Mouse (Mus musculus) large intestine, adult 2 months (tissue): Measurements from ENCODE around the gene Cst6. TPM values are rescaled to one million over a fixed set of nuclear protein-coding genes. Genes with fewer than 3 reads are reported as not detected.
"Not testable (repeated sequence)": the region's sequence is repeated elsewhere in the genome, so short reads cannot be mapped to it uniquely, and the experiment has no call there.

ENCODE experiments used
- DNase-seq: peaks from one replicate; pipeline ENCODE4 v3.0.0-alpha.2; 2012; ENCODE audit warnings: low read depth, low spot score
- WGBS: fragments of 180-500 bp; shearing (Covaris S2); methylation state at CpG from one replicate; pipeline ENCODE4 v1.1.7; 2018; 5-methylcytosine and 5-hydroxymethylcytosine counted together
- polyA plus RNA-seq: library from polyadenylated mRNA; depleted of rRNA; stranded (reverse); fragments of >200 nt; gene quantifications from 2 replicates; pipeline ENCODE4 v1.2.3, GENCODE M21; 2012; rRNA removed

Gene Cst6
- 287 and 392 TPM in 2 replicates for polyA plus RNA-seq

DNA sequence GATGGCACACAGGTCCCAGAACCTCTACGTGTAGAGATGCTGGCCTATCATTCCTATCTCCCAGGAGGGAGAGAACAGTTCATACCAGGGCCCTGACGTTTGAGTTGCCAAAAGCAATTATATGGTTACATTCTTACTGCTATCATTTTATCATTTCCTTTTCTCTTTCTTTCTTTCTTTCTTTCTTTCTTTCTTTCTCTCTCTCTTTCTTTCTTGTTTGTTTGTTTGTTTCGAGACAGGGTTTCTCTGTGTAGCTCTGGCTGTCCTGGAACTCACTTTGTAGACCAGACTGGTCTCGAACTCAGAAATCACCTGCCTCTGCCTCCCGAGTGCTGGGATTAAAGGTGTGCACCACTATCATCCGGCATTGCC is at the start of gene Cst6:
Gene Cst6, minus strand, starts transcription at position 73 of the 372 bp plus-strand sequence.
- DNase-seq, result not testable (repeated sequence)
- 58% methylated on average over 6 of the region's 6 CpGs for WGBS

DNA sequence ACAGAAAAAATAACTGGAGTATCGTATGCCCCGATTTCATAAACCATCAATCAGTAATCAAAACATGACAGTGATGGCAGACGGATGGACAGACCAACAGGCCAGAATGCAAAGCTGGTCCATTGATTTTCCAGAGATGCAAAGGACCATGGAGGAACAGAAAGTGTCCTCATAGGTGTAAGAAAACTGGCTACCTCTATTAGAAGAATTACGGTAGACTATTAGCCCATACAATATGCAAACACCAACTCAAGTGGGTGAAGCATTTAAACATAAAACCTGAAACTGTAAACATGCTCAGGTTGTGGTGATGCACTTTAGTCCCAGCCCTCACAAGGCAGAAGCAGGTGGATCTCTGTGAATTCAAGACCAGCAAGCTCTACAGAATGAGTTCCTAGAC is 46.0 kb upstream of the Cst6 start:
- no peak for DNase-seq

DNA sequence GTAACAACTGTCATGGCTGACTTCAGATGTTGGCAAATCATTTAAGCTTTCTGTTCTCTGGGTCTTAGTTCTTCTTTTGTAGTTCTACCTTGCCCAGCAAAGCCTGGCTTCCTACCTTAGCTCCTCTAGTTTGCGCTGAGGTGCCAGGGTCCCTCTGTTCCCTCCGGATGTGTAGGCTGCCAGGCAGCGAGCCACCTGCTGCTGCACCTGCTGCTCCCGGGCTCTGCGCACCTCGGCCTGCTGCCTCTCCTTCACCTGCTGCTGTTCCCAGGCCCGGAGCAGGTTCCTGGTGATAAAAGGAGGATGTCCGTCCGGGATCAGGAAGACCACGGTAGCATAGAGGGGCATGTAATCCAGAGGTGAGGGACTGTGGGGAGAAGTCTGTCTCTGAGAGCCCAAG is 44.8 kb upstream of the Cst6 start:
- no peak for DNase-seq
- WGBS, result 32% methylated on average over 10 of the region's 10 CpGs

More for the DNA sequence above, 46.0 kb upstream of the Cst6 start:
- WGBS, result 76% methylated on average over 4 of the region's 4 CpGs

DNA sequence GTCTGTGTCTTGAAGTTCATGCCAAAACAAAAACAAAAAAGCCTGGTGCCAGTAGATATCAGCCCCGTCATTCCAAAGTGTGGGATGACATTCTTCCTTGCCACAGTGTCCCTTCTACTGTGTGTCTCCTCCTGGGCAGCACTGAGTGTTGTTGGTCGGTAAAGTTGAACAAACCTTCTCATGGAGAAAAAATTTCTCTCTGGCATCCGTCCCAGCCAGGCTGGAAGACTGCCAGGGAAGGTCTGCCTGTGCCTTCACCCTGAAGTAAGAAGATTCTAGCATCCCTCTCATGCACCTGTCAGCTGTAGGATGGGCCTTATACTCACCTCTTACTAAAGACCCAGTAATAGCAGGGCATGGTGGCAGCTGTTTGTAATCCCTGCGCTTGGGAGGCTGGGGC is 43.5 kb upstream of the Cst6 start:
- 19% methylated on average over 4 of the region's 4 CpGs for WGBS
- DNase-seq, result no peak

DNA sequence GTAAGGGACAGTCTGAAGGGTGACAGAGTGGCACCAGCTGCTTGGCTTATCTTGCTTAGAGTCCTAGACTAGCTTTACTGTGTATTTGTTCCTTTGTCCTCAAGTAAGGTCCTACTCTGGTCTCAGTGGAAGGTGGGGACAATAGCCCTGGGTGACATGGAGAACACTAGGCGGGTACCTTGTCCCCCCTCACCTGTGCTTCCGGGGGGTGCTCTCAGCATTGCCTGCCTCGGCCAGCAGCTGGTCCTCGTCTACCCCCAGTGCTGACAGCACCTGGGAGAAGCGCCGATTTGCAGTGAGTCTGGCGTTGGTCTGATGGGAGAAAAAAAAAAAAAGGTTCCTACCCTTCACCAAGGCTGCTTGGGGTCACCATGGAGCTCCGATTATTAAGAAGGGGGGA is 41.0 kb upstream of the Cst6 start:
- 72% methylated on average over 8 of the region's 8 CpGs for WGBS
- no peak for DNase-seq

DNA sequence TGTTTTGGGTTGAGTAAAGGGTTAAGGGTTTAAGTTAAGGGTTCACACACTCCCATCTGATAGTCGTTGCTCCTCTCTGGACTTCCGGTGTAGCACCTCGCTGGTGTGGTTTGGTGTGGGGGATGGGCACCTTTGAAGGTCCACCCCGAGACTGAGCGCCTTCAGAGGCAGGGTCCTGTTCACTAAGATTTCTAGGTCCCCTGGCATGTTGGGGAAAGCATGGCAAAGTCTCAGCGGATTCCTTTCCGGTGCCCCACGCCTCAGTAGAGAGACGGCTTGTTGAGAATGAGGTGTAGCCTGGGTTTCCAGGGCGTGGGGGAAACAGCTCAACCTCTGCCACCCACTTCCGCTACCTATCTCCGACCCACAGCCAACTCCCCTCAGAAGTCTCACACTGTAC is 40.3 kb upstream of the Cst6 start:
- DNase-seq, result peak; percentile 35
- WGBS, result 8% methylated on average over 12 of the region's 12 CpGs

DNA sequence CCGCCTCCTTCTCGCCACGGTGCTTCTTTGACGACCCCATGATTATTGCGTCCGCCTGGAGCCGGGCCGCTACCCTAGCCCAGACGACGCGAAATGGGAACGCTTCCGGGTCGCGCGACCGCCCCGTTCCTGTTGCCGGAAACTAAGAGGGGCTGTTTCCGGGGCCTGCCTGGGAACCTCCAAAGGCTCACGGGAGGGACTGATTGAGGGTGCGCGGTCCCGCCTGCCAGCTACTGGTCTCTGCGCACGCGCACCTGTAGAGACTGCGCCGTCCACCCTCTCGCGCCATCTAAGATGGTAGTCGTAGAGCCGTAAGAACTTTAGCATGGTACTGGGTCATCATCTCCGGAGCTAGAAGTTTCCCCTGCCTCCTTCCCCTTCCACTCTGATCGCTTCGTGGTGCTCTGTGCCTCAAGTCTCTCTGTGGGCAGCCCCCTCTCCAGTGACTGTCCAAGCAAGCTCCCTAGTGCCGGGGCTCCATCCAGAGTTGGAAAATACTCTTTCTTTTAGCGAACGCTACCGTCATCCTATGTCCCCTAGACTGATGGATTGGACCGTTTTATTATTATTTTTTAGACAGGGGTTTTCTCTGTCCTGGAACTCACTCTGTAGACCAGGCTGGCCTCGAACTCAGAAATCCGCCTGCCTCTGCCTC is 39.3 kb upstream of the Cst6 start, which contains the start of gene Sart1:
Gene Sart1, minus strand, starts transcription at position 116 of the 655 bp plus-strand sequence.
- DNase-seq, result peak; percentile 83
- WGBS, result under 1% methylated on average over 43 of the region's 43 CpGs

DNA sequence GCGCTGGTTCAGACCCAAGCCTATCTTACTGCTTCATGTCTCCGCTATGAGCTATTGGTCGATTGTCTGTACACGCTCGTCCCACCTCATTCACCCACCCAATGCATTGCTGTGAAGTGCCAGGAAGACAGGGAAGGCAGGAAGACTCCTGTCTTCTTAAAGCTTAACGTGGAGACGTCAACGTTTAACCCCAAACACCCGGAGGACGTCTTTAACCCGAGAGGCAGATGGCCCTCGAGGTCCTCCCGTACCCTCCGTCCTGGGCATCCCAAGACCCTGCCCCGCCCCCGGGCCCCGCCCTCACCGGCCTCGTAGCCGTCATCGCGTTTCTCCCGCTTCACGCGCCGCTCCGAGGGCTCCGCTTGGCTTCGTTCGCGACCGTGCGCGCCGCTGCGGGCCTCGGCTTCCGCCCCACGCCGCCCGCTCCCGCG is 38.7 kb upstream of the Cst6 start:
- no peak for DNase-seq
- WGBS, result under 1% methylated on average over 42 of the region's 43 CpGs

DNA sequence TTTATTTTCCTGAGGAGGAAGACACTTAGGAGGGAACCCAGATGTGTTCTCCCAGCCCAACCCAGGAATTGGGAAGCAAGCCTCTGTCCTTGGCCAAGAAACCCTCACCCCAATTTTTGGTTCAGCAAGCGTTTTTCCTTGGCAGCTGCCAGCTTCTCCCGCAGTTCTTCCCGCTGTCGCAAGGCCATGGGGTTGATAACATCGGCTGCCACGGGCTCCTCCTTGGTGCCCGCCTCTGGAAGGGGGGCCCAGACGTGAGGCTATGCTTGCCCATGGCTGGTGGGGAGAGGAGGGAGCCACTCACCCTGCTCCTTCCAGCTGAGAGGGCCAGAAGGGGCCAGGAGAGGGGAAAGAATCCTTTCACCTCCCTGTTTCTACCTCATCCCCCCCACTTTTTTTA is 35.3 kb upstream of the Cst6 start:
- no peak for DNase-seq
- WGBS, result 92% methylated on average over 8 of the region's 8 CpGs

DNA sequence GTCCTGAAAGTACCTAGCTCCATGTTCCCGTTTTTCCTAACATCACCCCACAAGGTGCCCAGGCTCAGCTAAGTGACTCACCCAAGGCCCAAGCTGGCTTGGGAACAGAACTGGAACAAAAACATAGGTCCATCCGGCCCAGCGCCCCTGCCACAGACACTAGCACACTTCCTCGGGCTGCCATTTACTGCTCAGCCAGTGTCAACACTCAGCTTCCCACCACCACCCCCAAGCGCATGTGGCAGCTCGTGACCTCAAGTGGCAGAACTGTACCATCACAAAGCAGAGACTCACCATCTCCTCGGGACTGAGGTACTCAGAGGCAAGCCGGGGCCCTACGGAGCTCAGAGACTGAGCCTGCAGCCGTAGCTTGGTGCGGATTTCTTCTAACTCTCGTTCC is 34.0 kb upstream of the Cst6 start:
- DNase-seq, result no peak
- 96% methylated on average over 12 of the region's 12 CpGs for WGBS

DNA sequence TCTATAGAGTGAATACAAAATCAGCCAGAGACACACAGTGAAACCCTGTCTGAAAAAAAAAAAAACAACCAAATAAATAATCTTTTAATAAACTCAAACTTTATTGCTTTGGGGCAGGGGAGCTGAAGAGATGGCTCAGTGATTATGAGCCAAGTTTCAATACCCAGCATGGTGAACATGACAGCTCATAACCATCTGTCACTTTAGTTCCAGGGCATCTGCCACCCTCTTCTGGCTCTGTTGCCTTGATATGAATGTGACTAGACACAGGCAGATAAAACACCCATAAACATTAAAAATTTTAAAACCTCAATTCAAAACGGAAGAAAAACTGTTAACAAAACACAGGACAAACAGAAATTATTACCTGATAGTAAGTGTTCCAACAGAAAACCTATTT is 28.1 kb upstream of the Cst6 start:
- no peak for DNase-seq
- 86% methylated on average over 1 of the region's 1 CpGs for WGBS

DNA sequence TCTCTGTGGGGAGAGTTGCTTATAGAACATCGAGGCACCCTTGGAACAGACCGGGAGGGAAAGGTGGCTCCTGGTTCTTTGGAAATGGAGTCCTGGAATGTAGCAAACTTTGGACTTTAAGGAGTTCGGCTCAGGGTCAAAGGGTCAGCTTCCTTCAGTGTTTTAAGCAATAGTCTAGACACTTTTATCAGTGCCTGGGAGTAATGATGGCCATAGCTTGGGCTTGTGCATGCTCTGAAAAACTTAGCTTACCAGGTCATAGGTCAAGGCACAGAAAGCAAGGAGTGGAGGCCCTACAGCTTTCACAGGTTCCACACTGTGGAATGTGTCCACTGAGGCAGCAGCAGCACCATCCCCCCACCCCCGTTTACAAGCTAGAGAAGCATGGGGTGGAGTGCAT is 25.4 kb upstream of the Cst6 start:
- WGBS, result 53% methylated on average over 4 of the region's 4 CpGs
- no peak for DNase-seq

DNA sequence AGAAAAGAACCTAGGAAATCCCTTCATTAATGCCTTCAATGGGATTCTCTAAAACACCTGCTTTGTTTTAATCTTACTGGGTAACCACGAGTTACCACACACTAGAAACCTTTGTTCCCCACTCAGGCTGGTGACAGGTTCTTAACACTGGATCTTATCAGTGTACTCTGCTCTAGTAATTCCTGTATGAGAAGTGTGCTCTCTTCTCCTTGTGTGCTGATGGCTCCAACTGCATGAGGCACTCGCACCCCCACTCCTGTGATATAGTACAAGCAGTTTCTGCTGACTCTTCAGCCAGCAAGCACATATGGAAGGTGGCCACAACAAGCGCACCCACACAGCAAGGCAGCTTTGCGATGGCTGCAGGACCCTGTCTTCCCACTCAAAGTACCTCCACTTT is 24.8 kb upstream of the Cst6 start:
- 80% methylated on average over 4 of the region's 4 CpGs for WGBS
- DNase-seq, result no peak

DNA sequence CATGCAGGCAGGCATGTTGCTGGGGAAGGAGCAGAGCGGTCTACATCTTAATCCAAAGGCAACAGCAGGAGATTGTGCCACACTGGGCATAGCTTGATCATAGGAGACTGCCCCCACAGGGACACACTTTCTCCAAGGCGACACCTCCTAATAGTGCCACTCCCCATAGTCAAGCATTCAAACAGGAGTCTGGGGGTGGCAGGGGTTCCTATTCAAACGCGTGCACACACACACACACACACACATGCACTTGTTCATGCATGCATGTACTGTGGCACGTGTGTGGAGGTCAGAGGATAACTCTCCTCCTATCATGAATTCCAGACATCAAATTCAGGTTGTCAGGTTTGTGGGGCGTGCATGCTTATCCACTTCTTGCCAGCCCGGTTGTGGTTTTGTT is 23.4 kb upstream of the Cst6 start:
- 93% methylated on average over 7 of the region's 7 CpGs for WGBS
- DNase-seq, result no peak

DNA sequence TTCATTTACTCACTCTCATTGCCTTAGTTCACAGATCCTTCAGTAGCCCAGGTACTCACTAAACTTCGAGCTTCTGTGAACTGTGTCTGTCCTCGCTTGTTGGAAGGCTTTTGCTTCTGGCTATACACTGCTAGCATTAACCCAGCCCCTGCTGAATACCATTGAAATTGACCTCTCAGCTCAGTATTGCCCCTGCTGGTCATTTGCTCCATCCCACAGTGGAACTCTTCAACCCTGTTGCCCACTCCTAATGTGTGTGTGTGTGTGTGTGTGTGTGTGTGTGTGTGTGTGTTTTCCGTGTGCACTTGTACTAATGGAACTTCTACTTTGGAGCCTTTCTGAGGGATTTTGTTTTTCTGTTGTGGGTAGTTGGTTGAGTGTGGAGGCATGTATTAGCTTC is 21.6 kb upstream of the Cst6 start:
- WGBS, result 83% methylated on average over 3 of the region's 3 CpGs
- DNase-seq, result no peak

DNA sequence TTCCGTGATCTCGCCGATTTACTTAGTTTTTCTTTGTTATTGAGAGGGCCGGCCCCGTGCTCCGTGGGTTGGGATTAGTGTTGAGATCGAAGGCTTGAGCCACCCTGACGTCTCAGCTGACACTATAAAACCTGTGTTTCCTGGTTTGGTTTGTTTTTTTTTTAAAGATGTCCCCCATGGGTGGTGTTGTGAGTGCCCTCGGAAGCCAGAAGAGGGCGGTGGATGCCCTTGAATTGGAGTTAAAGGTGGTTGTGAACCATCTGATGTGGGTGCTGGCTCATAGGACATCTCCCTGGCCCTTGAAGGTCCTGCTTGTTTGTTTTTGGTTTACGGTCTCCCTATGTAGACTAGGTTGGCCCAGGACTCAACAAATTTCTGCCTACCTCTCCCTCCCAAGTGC is 18.1 kb upstream of the Cst6 start:
- WGBS, result 3% methylated on average over 11 of the region's 11 CpGs

DNA sequence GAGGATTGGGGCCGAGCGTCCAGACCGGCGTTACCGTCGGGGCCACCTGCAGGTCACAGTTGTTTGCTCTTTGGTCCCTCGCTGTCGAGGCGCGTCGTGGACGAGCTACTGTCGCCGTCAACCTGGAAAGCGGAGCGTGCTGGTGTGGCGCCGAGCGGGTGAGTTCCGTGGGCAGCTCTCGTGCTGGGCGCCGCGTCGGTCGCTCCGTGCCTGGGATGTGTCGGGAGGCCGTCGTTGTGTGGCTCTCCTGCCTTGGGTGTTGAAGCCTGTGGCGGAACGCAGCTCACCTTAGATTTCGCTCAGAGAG is 17.6 kb upstream of the Cst6 start, which contains the start of gene Banf1:
Gene Banf1, minus strand, starts transcription at position 116 of the 307 bp plus-strand sequence.
- no peak for DNase-seq
- WGBS, result under 1% methylated on average over 33 of the region's 33 CpGs

More for the DNA sequence above, 18.1 kb upstream of the Cst6 start:
- no peak for DNase-seq

DNA sequence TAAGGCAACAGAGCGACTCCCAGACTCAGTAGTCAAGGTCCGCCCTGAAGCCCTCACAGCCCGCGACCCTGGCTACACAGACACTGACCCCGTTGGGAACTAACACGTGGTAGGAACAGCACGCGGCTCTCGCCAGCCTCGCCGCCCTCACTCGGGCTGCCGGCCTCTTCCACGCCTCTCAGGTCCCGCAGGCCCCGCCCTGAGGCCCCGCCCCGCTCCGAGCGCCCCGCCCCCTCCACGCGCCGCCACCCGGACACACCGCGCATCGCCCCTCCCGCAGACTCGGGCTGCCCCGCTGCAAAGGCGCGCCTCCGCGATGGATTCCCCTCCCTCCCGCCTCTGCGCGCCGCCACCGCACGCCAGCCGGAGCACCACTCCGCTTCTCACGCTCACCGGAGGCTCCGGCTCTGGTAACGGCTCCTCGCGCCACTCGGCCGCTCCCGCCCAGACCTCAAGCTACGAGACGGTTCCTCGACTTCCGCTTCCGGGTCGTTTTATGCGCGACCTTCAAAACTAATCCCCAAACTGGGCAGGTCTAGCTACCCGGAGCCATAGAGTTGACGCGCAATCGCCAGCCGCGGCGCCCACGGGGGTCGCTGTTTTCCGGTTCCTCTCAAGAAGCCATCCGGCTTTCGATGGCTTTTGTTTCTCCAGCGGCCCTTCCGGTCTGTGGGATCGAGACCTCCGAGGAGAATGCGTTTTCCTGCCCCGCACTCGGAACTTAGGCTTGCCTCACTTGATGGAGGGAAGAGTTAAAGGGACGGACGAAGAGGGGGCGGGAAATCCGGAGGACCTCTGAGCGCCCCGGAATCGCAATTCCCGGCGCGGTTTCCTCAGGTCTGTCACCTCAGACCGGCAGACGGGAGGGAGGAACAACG is 17.0 kb upstream of the Cst6 start, which contains the start of gene Eif1ad:
Gene Eif1ad, plus strand, starts transcription at position 567 of the 878 bp plus-strand sequence.
- under 1% methylated on average over 89 of the region's 92 CpGs for WGBS
- DNase-seq, result peak; percentile 86

DNA sequence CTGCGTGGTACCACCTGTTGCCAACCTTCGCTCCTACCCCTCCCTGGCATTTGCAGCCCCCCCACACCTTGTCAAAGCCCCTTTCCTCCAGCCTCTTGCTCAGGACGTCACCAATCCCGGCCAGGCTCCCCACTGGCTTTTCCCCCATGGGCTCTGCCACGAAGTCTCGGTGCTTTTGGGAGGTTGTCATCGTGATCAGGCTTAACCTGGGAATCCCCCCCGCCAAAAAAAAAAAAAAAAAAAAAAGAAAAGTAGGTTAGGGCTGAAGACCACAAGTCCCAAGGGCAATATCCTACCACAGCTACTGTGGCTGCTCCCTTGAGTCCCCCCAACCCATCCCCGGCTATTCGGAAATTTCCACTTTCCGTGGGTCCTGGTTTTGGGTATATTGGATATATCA is 16.4 kb upstream of the Cst6 start:
- DNase-seq, result no peak
- WGBS, result 5% methylated on average over 11 of the region's 11 CpGs

DNA sequence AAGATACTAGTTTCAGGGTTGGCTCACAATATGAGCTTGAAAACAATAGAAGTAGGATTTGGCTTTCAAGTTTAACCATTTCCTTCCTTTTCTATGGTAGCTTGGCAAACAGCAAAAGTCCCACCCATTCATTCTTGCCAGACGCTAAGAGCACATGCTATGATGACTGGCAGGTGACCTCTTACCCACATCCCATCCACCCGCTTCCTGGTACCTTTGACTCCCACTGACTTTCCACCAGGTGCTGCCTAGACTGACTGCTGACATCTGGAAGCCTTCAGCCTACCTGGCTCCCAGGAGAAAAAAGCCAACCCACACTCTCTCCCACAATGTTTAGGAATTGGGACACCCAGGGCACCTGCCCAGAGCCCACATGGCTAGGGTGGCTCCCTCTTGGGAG is 14.8 kb upstream of the Cst6 start:
- no peak for DNase-seq
- WGBS, result 36% methylated on average over 2 of the region's 2 CpGs

DNA sequence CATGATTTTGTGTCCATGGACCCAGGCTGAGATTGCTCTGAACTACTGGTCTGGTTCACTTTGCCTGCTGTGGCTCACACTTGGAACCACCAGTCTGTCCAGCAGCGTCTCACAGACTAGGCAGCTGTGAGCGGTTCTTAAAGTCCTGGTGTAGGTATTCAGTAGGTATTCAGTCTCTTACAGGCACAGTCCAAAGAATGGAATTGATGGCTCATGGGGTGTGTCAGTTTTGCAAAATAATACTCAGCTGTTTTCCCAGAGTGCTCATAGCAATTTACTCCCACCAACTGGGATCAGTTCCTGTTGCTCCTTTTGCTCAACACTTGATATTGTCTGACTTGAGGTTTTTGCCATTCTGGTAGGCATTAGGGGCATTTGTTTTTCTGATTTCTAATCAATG is 12.8 kb upstream of the Cst6 start:
- WGBS, result 88% methylated on average over 2 of the region's 2 CpGs
- no peak for DNase-seq
